Mouse (Mus musculus): ENCODE measurements around the gene Syn3.

DNA sequence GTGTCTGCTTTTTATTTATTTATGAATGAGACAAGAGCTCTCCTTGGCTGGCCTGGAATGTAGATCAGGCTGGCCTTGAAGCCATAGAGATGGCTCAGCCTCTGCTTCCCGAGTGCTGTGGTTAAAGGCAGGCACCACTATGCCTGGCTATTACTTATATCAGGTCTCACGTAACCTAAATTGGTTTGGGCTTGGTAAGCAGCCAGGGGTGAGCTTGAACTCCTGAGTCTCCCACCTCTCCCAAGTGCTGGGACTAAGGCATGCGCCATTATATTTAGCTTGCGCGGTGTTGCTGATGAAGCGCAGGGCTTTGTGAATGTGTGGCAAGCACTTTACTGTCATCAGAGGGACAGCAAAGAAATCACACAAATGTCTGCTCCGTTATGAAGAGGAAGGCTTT lies 480.9 kb downstream of the Syn3 start:
- no peak for TF ChIP-seq POLR2A (IDR thresholded peaks at IDR 0.05; ENCODE audit: insufficient read depth, low read length)
- TF ChIP-seq CTCF (IDR thresholded peaks at IDR 0.05; ENCODE audit: low read depth, low read length), result no peak
- TF ChIP-seq EP300 (IDR thresholded peaks at IDR 0.05; ENCODE audit: insufficient read depth, low read depth, low read length), result no peak

All from ES-Bruce4 (cell line).